ENCODE assay signal across 10 mouse cellular contexts in the genomic region with DNA sequence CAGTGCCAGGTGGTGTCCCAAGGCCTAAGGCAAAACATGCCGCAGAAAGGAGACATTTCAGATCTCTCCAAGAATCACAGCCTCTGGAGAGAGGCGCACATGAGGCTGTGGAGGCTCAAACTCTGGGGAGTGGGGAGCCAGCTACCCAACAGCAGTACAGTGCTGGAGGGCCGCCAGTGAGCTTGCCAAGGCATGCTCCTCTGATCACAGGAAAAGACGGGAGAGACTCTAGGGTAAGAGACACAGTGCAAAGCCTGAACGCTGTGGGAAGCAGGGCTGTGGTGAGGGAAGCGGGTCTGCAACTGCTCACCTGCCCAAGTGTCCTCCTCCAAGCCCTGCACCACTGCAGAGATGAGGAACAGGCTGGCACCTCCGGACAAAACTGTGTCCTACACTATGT. TPM values are rescaled to one million over a fixed set of nuclear protein-coding genes. Genes with fewer than 3 reads are reported as not detected.
A peak's percentile ranks its signal among the peaks of the same experiment; 100 is the strongest.
DNase-seq lines count a peak whose midpoint lies in the region; ATAC-seq and TF ChIP-seq lines count a peak whose summit lies in the region.
"Had no signal": no experiment of that assay in that cellular context is flagged by ENCODE, and none has a peak within 500 bp of the region (broad histone marks: within the 10 kb centered on the region; RNA-seq: fewer than 3 reads in every experiment).

No protein-coding gene starts in this region.

- WGBS in liver, adult 2 months, result 11% methylated on average over 7 of the region's 7 CpGs
- WGBS in embryonic facial prominence, embryonic 14.5 days, result 39% methylated on average over 6 of the region's 7 CpGs
- WGBS in hindbrain, embryonic 13.5 days, result 55% methylated on average over 7 of the region's 7 CpGs
- 33% methylated on average over 7 of the region's 7 CpGs for WGBS in liver, embryonic 16.5 days (ENCODE audit: insufficient replicate concordance)

- no peaks in the 10 kb centered on the region for H3K27me3 ChIP-seq in liver, adult 2 months (ENCODE audit: control insufficient read depth, insufficient read depth, low read length)
- peaks cover 13% of the 10 kb centered on the region; the same call in 1 of the 2 replicates for H3K27me3 ChIP-seq in embryonic facial prominence, embryonic 14.5 days (replicated peaks; ENCODE audit: control insufficient read depth, insufficient read depth, low read length)
- H3K27me3 ChIP-seq in hindbrain, embryonic 13.5 days, result peaks cover 28% of the 10 kb centered on the region
- peaks cover 10% of the 10 kb centered on the region for H3K27me3 ChIP-seq in liver, embryonic 16.5 days (ENCODE audit: control insufficient read depth, insufficient read depth, low read depth, low read length)

- no peak for DNase-seq in liver, adult 2 months (ENCODE audit: extremely low read depth, low read depth, low spot score)
- DNase-seq in liver, result no peak
- DNase-seq in embryonic facial prominence, embryonic 14.5 days (ENCODE audit: low spot score), result peak; percentile 32
- DNase-seq in layer of hippocampus, adult 8-10 months (ENCODE audit: low spot score in 2 of 2), result no peak
- DNase-seq in embryo, embryonic 11 days, result no peak
- DNase-seq in layer of hippocampus, adult 11-12 months (ENCODE audit: low spot score), result no peak

- peak overlapping the region; percentile 63 for H3K4me2 ChIP-seq in embryonic facial prominence, embryonic 14.5 days (ENCODE audit: low read depth, low read length)
- H3K4me2 ChIP-seq in hindbrain, embryonic 13.5 days, result peak overlapping the region; percentile 60; the same call in 1 of the 2 replicates
- peak overlapping the region; percentile 50 for H3K4me2 ChIP-seq in liver, embryonic 16.5 days (ENCODE audit: low read depth, low read length)

- no peaks in the 10 kb centered on the region for H3K9me3 ChIP-seq in embryonic facial prominence, embryonic 14.5 days (ENCODE audit: control insufficient read depth, low read length)
- H3K9me3 ChIP-seq in hindbrain, embryonic 13.5 days, result no peaks in the 10 kb centered on the region
- H3K9me3 ChIP-seq in liver, embryonic 16.5 days (replicated peaks; ENCODE audit: control insufficient read depth, low read length), result no peaks in the 10 kb centered on the region

- 0 out of 2 replicates have a peak, but pooled peaks have one; percentile 13 for ATAC-seq in embryonic facial prominence, embryonic 14.5 days (ENCODE audit: low read depth)
- no peak for ATAC-seq in hindbrain, embryonic 13.5 days (ENCODE audit: low FRiP score)
- no peak for ATAC-seq in liver, embryonic 16.5 days (ENCODE audit: low read depth)

- no peak for TF ChIP-seq POLR2A in liver, adult 2 months (IDR thresholded peaks at IDR 0.05; ENCODE audit: extremely low read depth, insufficient read depth, low read length)

- H3K27ac ChIP-seq in liver, adult 2 months (replicated peaks; ENCODE audit: insufficient read depth, low read depth, low read length), result peak overlapping the region; percentile 81
- H3K27ac ChIP-seq in embryonic facial prominence, embryonic 14.5 days (replicated peaks; ENCODE audit: low read depth, low read length), result no peak overlapping the region
- H3K27ac ChIP-seq in hindbrain, embryonic 13.5 days, result no peak overlapping the region
- no peak overlapping the region for H3K27ac ChIP-seq in liver, embryonic 16.5 days (ENCODE audit: low read length)

- no peaks in the 10 kb centered on the region for H3K79me2 ChIP-seq in liver, adult 2 months (ENCODE audit: control insufficient read depth, insufficient read depth, low read length)

- H3K4me1 ChIP-seq in liver, adult 2 months (ENCODE audit: control insufficient read depth, insufficient read depth, low read length), result peaks cover 38% of the 10 kb centered on the region
- H3K4me1 ChIP-seq in embryonic facial prominence, embryonic 14.5 days (ENCODE audit: control insufficient read depth, insufficient read depth, low read length), result no peaks in the 10 kb centered on the region
- H3K4me1 ChIP-seq in hindbrain, embryonic 13.5 days (replicated peaks), result no peaks in the 10 kb centered on the region; the same call in 1 of the 2 replicates
- no peaks in the 10 kb centered on the region; the same call in 1 of the 2 replicates for H3K4me1 ChIP-seq in liver, embryonic 16.5 days (ENCODE audit: control insufficient read depth, low read depth, low read length)

- H3K36me3 ChIP-seq in liver, adult 2 months (ENCODE audit: control insufficient read depth, insufficient read depth, low read length), result peaks cover 28% of the 10 kb centered on the region
- no peaks in the 10 kb centered on the region for H3K36me3 ChIP-seq in embryonic facial prominence, embryonic 14.5 days (ENCODE audit: control insufficient read depth, insufficient read depth, low read length)
- H3K36me3 ChIP-seq in hindbrain, embryonic 13.5 days, result no peaks in the 10 kb centered on the region
- no peaks in the 10 kb centered on the region for H3K36me3 ChIP-seq in liver, embryonic 16.5 days (ENCODE audit: control insufficient read depth, insufficient read depth)

- no peak for TF ChIP-seq CTCF in liver, adult 2 months (IDR thresholded peaks at IDR 0.05; ENCODE audit: low read depth, low read length)

- H3K9ac ChIP-seq in liver, adult 2 months (ENCODE audit: low read depth, low read length), result peak overlapping the region; percentile 88
- H3K9ac ChIP-seq in embryonic facial prominence, embryonic 14.5 days (ENCODE audit: low read depth, low read length), result 0 out of 2 replicates have a peak overlapping the region, but pooled peaks have one; percentile 43
- no peak overlapping the region for H3K9ac ChIP-seq in hindbrain, embryonic 13.5 days
- H3K9ac ChIP-seq in liver, embryonic 16.5 days (ENCODE audit: low read depth, low read length), result no peak overlapping the region

- H3K4me3 ChIP-seq in liver, adult 2 months (ENCODE audit: insufficient read depth, low read depth, low read length), result peak overlapping the region; percentile 66
- H3K4me3 ChIP-seq in embryonic facial prominence, embryonic 14.5 days (ENCODE audit: low read depth, low read length), result peak overlapping the region; percentile 50; the same call in 1 of the 2 replicates
- peak overlapping the region; percentile 57; the same call in 1 of the 2 replicates for H3K4me3 ChIP-seq in hindbrain, embryonic 13.5 days
- peak overlapping the region; percentile 52 for H3K4me3 ChIP-seq in liver, embryonic 16.5 days (ENCODE audit: low read depth, low read length)

RNA-seq across cellular contexts. Expression of a gene that starts 1.1 kb away (rescaled TPM):
- 755 and 780 TPM in 2 replicates for total RNA-seq in liver, adult 2 months (2014; rRNA removed)
- 1,396 and 1,582 TPM in 2 replicates for polyA plus RNA-seq in liver, adult 2 months (2012; rRNA removed)
- polyA plus RNA-seq in embryonic facial prominence, embryonic 14.5 days (2014; fragmentation: Nextera tagmentation; extraction: Ambion mirVana), result 1.9 and 2.6 TPM in 2 replicates
- 1.8 and 1.9 TPM in 2 replicates for polyA plus RNA-seq in hindbrain, embryonic 13.5 days (2015; fragmentation: Nextera tagmentation; extraction: Ambion mirVana)
- polyA plus RNA-seq in liver, embryonic 16.5 days (2015; fragmentation: Nextera tagmentation; extraction: Ambion mirVana), result 24.8 and 27.6 TPM in 2 replicates
- total RNA-seq in layer of hippocampus, adult 8-10 months (2022), result 1 to 10 TPM in 3 of 4 experiments, under 1 TPM in 1; 1.00 to 2.0 (median 1.5) TPM

RNA-seq across cellular contexts. Expression of a gene that starts 3.1 kb away (rescaled TPM):
- total RNA-seq in liver, adult 2 months (2014; rRNA removed), result 0.07 TPM in 1 of 2 replicates, not detected in the other
- not detected in 2 replicates for polyA plus RNA-seq in liver, adult 2 months (2012; rRNA removed)
- not detected in 2 replicates for polyA plus RNA-seq in embryonic facial prominence, embryonic 14.5 days (2014; fragmentation: Nextera tagmentation; extraction: Ambion mirVana)
- polyA plus RNA-seq in hindbrain, embryonic 13.5 days (2015; fragmentation: Nextera tagmentation; extraction: Ambion mirVana), result not detected in 2 replicates
- polyA plus RNA-seq in liver, embryonic 16.5 days (2015; fragmentation: Nextera tagmentation; extraction: Ambion mirVana), result 0.04 TPM in 1 of 2 replicates, not detected in the other
- total RNA-seq in layer of hippocampus, adult 8-10 months (2022), result not detected
- total RNA-seq: left cerebral cortex, postnatal 25 days had no signal
- polyA plus RNA-seq: spleen, adult 2 months had no signal

RNA-seq across cellular contexts. Expression of a gene that starts 53.1 kb away (rescaled TPM):
- total RNA-seq in liver, adult 2 months (2014; rRNA removed), result 0.07 TPM in 1 of 2 replicates, not detected in the other
- polyA plus RNA-seq in liver, adult 2 months (2012; rRNA removed), result 0.06 TPM in 1 of 2 replicates, not detected in the other
- polyA plus RNA-seq in embryonic facial prominence, embryonic 14.5 days (2014; fragmentation: Nextera tagmentation; extraction: Ambion mirVana), result not detected in 2 replicates
- not detected in 2 replicates for polyA plus RNA-seq in hindbrain, embryonic 13.5 days (2015; fragmentation: Nextera tagmentation; extraction: Ambion mirVana)
- 0.08 TPM in 1 of 2 replicates, not detected in the other for polyA plus RNA-seq in liver, embryonic 16.5 days (2015; fragmentation: Nextera tagmentation; extraction: Ambion mirVana)
- total RNA-seq in layer of hippocampus, adult 8-10 months (2022), result not detected
- total RNA-seq: left cerebral cortex, postnatal 25 days had no signal

RNA-seq across cellular contexts. Expression of a gene that starts 53.5 kb away (rescaled TPM):
- 0.27 and 0.74 TPM in 2 replicates for total RNA-seq in liver, adult 2 months (2014; rRNA removed)
- 0.31 and 0.32 TPM in 2 replicates for polyA plus RNA-seq in liver, adult 2 months (2012; rRNA removed)
- 1.3 and 1.8 TPM in 2 replicates for polyA plus RNA-seq in embryonic facial prominence, embryonic 14.5 days (2014; fragmentation: Nextera tagmentation; extraction: Ambion mirVana)
- 0.38 and 1.5 TPM in 2 replicates for polyA plus RNA-seq in hindbrain, embryonic 13.5 days (2015; fragmentation: Nextera tagmentation; extraction: Ambion mirVana)
- 0.02 and 0.05 TPM in 2 replicates for polyA plus RNA-seq in liver, embryonic 16.5 days (2015; fragmentation: Nextera tagmentation; extraction: Ambion mirVana)
- 10 to 100 TPM in 1 of 4 experiments, 1 to 10 TPM in 3; 2.9 to 10.3 (median 3.9) TPM for total RNA-seq in layer of hippocampus, adult 8-10 months (2022)

Comparison
In these comparisons a context has a peak if more than half of its experiments do, and no peak if none do; other contexts are left out.
1. H3K9ac ChIP-seq: peak in liver, adult 2 months (single experiment) and embryonic facial prominence, embryonic 14.5 days (single experiment); none in hindbrain, embryonic 13.5 days (single experiment) and liver, embryonic 16.5 days (single experiment).
2. RNA of a gene that starts 1.1 kb away (polyA plus RNA-seq): 1,396 to 1,582 TPM in liver, adult 2 months; 24.8 to 27.6 TPM in liver, embryonic 16.5 days, 1.9 to 2.6 TPM in embryonic facial prominence, embryonic 14.5 days and 1.8 to 1.9 TPM in hindbrain, embryonic 13.5 days; every median in the first group is over 10 times any median in the second.
3. Peak in every context shown above with its lines, with median percentiles within 50 percentile points of each other: H3K4me3 ChIP-seq and H3K4me2 ChIP-seq.